In the genomic region with DNA sequence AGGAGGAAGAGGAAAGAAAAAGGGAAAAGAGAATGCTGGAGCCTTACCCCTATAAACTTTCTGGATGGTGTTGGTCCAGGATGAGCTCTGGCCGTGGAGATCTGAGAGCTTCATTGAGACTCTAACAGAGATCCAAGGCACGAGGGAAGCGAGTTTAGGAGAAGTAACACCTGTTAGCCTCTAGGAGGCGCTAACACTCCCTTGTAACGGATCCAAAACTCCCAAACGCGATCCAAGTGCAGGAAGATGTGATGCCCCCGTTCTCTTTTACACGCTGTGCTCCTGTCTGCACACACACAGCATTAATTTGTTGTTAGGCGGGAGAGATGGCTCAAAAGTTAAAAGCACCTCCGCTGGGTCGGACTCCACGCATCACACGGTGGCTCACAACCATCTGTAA, we compare ENCODE assay signal across 8 mouse cellular contexts. TPM values are rescaled to one million over a fixed set of nuclear protein-coding genes. Genes with fewer than 3 reads are reported as not detected.
A peak's percentile ranks its signal among the peaks of the same experiment; 100 is the strongest.
DNase-seq lines count a peak whose midpoint lies in the region; ATAC-seq and TF ChIP-seq lines count a peak whose summit lies in the region.

No protein-coding gene starts in this region.

- no peak overlapping the region for H3K4me3 ChIP-seq in gastrocnemius, adult 2 months
- H3K4me3 ChIP-seq in hindbrain, embryonic 12.5 days, result no peak overlapping the region
- peak overlapping the region; percentile 14 for H3K4me3 ChIP-seq in megakaryocyte, embryonic 14.5 days (replicated peaks)

- H3K4me1 ChIP-seq in hindbrain, embryonic 12.5 days, result no peaks in the 10 kb centered on the region
- H3K4me1 ChIP-seq in megakaryocyte, embryonic 14.5 days, result peaks cover 21% of the 10 kb centered on the region

- intact Hi-C loops in gastrocnemius, adult 2 months (cut with DNase I), result no loop called here

- no peak overlapping the region for H3K27ac ChIP-seq in gastrocnemius, adult 2 months
- no peak overlapping the region for H3K27ac ChIP-seq in hindbrain, embryonic 12.5 days

- ATAC-seq in CD4-positive, CD25-positive, alpha-beta regulatory T cell, adult 4 months, result peak; percentile 62
- no peak for ATAC-seq in hindbrain, embryonic 12.5 days (ENCODE audit: low FRiP score)

- no peaks in the 10 kb centered on the region for H3K36me3 ChIP-seq in hindbrain, embryonic 12.5 days
- no peaks in the 10 kb centered on the region for H3K36me3 ChIP-seq in megakaryocyte, embryonic 14.5 days (replicated peaks; ENCODE audit: low read length)

- H3K9ac ChIP-seq in hindbrain, embryonic 12.5 days, result no peak overlapping the region

- no peak for DNase-seq in gastrocnemius, adult 2 months
- no peak for DNase-seq in gastrocnemius, postnatal 10 days
- DNase-seq in embryo, embryonic 11 days, result peak; percentile 76
- DNase-seq in adrenal gland, postnatal 10 days, result no peak
- DNase-seq in gastrocnemius, adult 8-10 months (ENCODE audit: low spot score in 2 of 2), result no peak

- no peaks in the 10 kb centered on the region for H3K9me3 ChIP-seq in hindbrain, embryonic 12.5 days (replicated peaks)
- H3K9me3 ChIP-seq in megakaryocyte, embryonic 14.5 days, result peaks cover 3% of the 10 kb centered on the region; the same call in 1 of the 2 replicates

- 16% methylated on average over 14 of the region's 14 CpGs for WGBS in hindbrain, embryonic 12.5 days

- no peaks in the 10 kb centered on the region for H3K27me3 ChIP-seq in hindbrain, embryonic 12.5 days
- no peaks in the 10 kb centered on the region for H3K27me3 ChIP-seq in megakaryocyte, embryonic 14.5 days (replicated peaks)

- peak; percentile 63 for TF ChIP-seq CTCF in gastrocnemius, adult 2 months (IDR thresholded peaks at IDR 0.05)

- H3K4me2 ChIP-seq in hindbrain, embryonic 12.5 days (replicated peaks), result peak overlapping the region; percentile 34

RNA-seq across cellular contexts. Expression of a gene that starts 46.3 kb away (rescaled TPM):
- total RNA-seq in gastrocnemius, adult 2 months (2021), result 1 to 10 TPM; 1.7 to 2.0 TPM
- total RNA-seq in gastrocnemius, postnatal 10 days (2021), result 1 to 10 TPM; 3.9 to 5.1 TPM
- polyA plus RNA-seq in CD4-positive, CD25-positive, alpha-beta regulatory T cell, adult 4 months (2017; shearing (Covaris generic)), result 1 to 10 TPM; 3.1 to 3.2 TPM
- polyA plus RNA-seq in hindbrain, embryonic 12.5 days (2016; fragmentation: Nextera tagmentation; extraction: Ambion mirVana), result 11.0 and 13.4 TPM in 2 replicates
- 6.5 and 7.0 TPM in 2 replicates for polyA plus RNA-seq in megakaryocyte, embryonic 14.5 days (2012; ENCODE audit: insufficient read depth, low replicate concordance)
- 1 to 10 TPM; 8.4 to 9.0 TPM for total RNA-seq in adrenal gland, postnatal 10 days (2021)
- 1 to 10 TPM in 1 of 4 experiments, under 1 TPM in 3; 0.73 to 1.0 (median 0.76) TPM for total RNA-seq in gastrocnemius, adult 8-10 months (2022)

RNA-seq across cellular contexts. Expression of a gene that starts 57.3 kb away (rescaled TPM):
- 10 to 100 TPM; 25.7 to 31.9 TPM for total RNA-seq in gastrocnemius, adult 2 months (2021)
- total RNA-seq in gastrocnemius, postnatal 10 days (2021), result 10 to 100 TPM; 31.7 to 33.3 TPM
- 10 to 100 TPM; 26.2 to 30.5 TPM for polyA plus RNA-seq in CD4-positive, CD25-positive, alpha-beta regulatory T cell, adult 4 months (2017; shearing (Covaris generic))
- polyA plus RNA-seq in hindbrain, embryonic 12.5 days (2016; fragmentation: Nextera tagmentation; extraction: Ambion mirVana), result 89.1 and 97.1 TPM in 2 replicates
- 63.5 and 83.9 TPM in 2 replicates for polyA plus RNA-seq in megakaryocyte, embryonic 14.5 days (2012; ENCODE audit: insufficient read depth, low replicate concordance)
- 10 to 100 TPM; 34.8 to 39.8 TPM for total RNA-seq in adrenal gland, postnatal 10 days (2021)
- total RNA-seq in gastrocnemius, adult 8-10 months (2022), result 10 to 100 TPM; 26.2 to 31.3 (median 28.5) TPM

RNA-seq across cellular contexts. Expression of a gene that starts 58.4 kb away (rescaled TPM):
- total RNA-seq in gastrocnemius, adult 2 months (2021), result 100 to 1,000 TPM; 120 to 155 TPM
- total RNA-seq in gastrocnemius, postnatal 10 days (2021), result 100 to 1,000 TPM; 258 to 266 TPM
- polyA plus RNA-seq in CD4-positive, CD25-positive, alpha-beta regulatory T cell, adult 4 months (2017; shearing (Covaris generic)), result 1,000 to 10,000 TPM in 1 of 2 experiments, 100 to 1,000 TPM in 1; 776 to 1,168 TPM
- 362 and 406 TPM in 2 replicates for polyA plus RNA-seq in hindbrain, embryonic 12.5 days (2016; fragmentation: Nextera tagmentation; extraction: Ambion mirVana)
- polyA plus RNA-seq in megakaryocyte, embryonic 14.5 days (2012; ENCODE audit: insufficient read depth, low replicate concordance), result 15.4 and 53.6 TPM in 2 replicates
- 100 to 1,000 TPM; 288 to 299 TPM for total RNA-seq in adrenal gland, postnatal 10 days (2021)
- 100 to 1,000 TPM in 2 of 4 experiments, 10 to 100 TPM in 2; 72.3 to 128 (median 94.8) TPM for total RNA-seq in gastrocnemius, adult 8-10 months (2022)
